Mouse (Mus musculus): ENCODE measurements at regions not wholly inside any gene's neighbourhood (a gene's known extent, or its start where the extent isn't known, plus 50 kb on each side); places are given as distances from the start of the nearest gene placed in this dataset.

DNA sequence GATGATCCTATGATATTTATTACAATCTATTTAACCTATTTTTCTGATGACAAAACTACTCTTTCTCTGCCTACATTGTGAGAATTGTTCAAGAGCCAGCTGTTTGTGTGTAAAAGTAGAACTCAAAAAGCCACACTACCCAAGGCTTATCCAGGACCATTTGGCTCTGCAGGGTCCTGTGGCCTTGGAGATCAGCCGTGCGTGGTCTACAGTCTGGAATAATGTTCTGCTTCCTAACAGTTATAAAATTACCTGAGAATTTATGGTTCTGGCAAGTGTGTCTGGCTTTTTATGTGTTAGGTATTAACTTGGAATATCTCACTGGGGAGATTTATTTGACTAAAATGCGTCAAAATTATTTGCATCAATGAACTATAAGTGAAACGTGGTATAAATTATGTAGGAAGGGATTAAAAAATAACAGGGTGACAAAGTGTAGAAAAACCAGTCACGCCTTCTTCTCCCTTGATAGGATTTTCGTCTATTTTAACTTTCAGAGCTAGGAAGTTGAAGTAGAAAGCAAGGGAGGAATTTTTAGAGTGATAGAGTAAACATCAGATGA, 1789.0 kb upstream of the Gm7489 start:
- no peak for DNase-seq (ENCODE audit: low spot score)

GRCm38 (mm10) chr15:52108761-52109160, 1775.9 kb upstream of the Gm7489 start:
- DNase-seq (ENCODE audit: low spot score) = no peak

DNA sequence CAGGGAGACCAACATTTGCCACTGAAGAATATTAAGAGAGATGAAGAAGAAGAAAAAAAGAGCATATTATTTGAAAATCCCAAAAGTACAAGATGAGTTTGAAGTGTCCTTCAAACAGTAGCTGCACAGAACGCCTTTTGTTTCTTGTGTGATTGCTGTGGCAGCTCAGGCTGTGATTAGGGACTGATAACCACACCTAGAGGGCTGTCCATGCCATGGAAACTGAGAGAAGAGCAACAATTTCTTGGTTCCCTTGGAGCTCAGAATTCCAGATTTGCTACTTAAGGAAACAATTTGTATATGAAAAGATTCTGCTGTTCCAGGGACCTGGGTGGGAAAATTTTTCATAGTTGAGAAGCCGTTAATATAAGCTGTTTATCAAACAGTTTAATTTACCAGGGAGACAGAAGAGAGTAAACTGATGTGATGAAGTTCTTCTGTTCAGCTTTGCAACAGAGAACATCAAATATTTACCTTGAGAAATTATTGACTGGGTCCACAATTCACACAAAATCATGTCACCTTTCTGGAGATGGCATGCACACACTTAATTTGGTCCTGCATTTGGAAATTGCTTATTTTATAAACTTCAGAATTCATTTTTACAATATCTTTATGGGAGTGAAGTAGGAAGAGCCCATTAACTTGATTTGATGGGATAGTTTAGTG, 1770.2 kb upstream of the Gm7489 start:
- DNase-seq (ENCODE audit: low spot score) = no peak

- DNase-seq (ENCODE audit: low spot score) = no peak
Measured at GRCm38 (mm10) chr15:52136693-52137092, 1748.0 kb upstream of the Gm7489 start.

DNA sequence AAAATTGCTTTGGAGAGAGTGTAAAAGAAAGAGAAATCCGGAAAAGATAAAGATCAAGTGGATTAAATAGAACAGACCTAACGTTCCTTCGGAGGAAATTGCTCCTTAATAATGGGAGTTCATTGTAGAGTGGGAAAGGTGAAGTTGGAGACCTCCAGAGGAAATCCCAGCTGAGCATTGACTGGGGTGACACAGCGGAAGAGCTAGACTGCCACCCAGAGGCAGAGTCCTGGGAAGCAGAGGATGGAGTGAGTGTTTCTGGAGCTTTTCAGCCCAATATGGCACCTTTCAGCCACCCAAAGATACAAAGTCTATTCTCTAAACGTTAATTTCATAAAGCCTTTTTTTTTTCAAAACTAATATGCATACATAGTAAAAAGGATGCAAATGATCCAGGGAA, 1731.3 kb upstream of the Gm7489 start:
- peak; percentile 55 for DNase-seq (ENCODE audit: low spot score)

DNA sequence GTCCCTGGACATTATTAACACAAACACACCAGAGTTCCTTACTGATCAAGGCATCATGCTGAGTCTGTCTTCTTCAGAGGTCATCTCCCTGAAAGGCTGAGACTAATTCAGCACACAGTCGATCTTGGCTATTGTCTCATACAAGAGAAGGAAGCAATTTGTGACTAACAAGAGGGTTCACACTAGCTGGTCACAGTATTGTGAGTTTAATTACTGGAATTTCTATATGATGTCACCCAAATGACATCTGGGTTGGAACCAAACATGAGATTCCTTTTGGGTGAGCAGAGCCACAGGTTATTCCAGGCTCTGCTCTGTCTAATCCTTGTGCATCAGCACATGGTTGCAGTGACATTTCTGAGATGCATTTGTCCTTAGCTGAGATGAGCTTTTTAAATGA, 1728.9 kb upstream of the Gm7489 start:
- DNase-seq (ENCODE audit: low spot score) = peak; percentile 10

- no peak for DNase-seq (ENCODE audit: low spot score)
Measured at GRCm38 (mm10) chr15:52156779-52157178, 1727.9 kb upstream of the Gm7489 start.

- peak; percentile 91 for DNase-seq (ENCODE audit: low spot score)
Measured at GRCm38 (mm10) chr15:52160181-52161088, 1724.3 kb upstream of the Gm7489 start.

DNA sequence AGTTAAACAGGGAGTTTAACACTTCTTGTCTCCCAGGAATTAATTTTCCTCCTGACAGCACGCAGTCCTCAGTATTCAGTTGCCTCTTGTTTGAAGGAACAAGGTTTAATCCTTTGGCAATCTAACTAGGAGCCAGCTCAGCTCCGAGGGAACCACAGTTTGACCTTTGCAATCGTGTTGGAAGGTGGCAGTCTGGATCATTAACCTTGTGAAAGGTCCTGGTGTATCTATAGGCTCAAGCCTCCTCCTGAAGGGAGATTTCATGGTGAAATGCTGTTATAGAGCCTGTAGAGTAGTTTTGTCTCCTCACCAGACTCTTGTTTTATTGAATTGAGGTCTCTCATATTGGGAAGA, 1723.6 kb upstream of the Gm7489 start:
- no peak for DNase-seq (ENCODE audit: low spot score)

GRCm38 (mm10) chr15:52161568-52162316, 1723.0 kb upstream of the Gm7489 start:
- DNase-seq (ENCODE audit: low spot score) = peak; percentile 74

DNA sequence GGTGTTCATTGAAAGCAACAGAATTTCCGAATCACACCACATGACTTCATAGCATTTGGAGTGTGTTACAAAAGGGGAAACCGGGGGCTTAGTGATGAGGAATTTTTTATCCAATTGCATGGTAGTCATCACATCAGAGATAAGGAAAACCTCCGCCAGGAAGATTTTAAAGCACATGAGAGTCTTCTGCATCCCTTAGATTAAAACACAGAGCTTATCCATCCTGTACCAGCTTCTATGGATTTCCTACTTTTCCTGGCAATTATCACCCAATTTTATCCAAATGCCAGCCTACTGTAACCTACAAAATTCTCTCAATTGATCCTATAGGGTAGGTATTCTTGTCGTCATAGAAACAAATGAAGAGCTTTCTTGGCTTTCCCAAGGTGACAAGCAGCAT, 1718.6 kb upstream of the Gm7489 start:
- DNase-seq (ENCODE audit: low spot score) = no peak

- peak; percentile 27 for DNase-seq (ENCODE audit: low spot score)
Measured at GRCm38 (mm10) chr15:52166595-52167443, 1717.9 kb upstream of the Gm7489 start.

DNA sequence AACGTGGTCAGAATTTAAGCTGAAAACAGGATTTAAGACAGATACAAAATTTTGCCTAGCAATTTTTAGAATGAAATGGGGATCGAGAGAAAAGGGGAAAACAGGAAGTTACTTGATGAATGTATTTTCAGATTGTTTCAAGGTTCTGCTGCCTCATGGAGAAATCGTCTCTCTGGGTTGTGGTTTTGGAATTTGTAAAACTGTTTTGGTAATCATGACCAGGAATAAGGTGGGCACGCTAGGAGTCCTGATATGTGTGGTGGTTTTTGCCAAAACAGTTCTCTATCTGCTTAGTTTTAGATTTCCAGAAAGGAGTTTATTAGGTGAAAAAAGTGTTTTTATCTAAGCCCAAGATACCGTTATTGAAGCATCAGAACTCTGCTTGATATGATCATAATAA, 1716.9 kb upstream of the Gm7489 start:
- no peak for DNase-seq (ENCODE audit: low spot score)

DNA sequence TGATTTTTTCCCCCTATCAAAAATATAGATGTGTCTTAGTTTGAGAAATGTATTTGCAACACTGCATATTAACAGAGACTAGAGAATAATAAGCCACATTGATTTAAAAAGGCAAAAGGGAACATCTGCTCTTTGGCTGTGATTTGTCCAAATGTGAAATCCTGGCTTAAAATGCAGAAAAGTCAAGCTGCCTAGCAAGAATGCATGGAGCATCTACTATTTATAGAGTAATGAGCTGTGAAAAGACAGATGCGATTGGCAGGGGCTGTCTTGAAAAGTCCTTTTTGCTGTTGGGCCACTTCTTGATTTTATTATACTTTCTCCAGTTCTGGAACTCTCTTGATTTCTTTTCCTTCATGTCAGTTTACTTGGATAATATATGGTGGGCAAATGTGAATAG, 1707.8 kb upstream of the Gm7489 start:
- DNase-seq (ENCODE audit: low spot score) = no peak

DNA sequence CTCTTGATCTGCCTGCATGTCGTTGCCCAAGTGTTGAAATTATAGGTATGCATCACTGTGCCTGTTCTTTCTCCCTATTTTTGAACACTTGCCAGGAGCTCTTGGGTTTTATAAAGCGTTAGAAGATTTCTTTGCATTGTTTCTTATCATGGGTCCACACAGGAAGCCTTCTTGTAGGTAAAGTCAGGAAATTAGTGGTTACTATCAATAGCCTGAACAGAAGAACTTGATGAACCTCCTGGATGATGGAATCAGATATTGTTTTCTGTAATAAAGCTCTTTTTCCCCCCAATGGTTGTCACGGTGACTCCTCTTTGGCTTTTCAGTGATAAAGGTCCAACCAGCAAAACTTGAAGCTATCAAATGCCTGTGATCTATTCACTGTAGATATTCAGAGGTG, 1706.0 kb upstream of the Gm7489 start:
- no peak for DNase-seq (ENCODE audit: low spot score)

- no peak for DNase-seq (ENCODE audit: low spot score)
Measured at GRCm38 (mm10) chr15:52179379-52179778, 1705.3 kb upstream of the Gm7489 start.

GRCm38 (mm10) chr15:52191176-52191575, 1693.5 kb upstream of the Gm7489 start:
- DNase-seq (ENCODE audit: low spot score) = no peak

- DNase-seq (ENCODE audit: low spot score) = no peak
Measured at GRCm38 (mm10) chr15:52207271-52207670, 1677.4 kb upstream of the Gm7489 start.

DNA sequence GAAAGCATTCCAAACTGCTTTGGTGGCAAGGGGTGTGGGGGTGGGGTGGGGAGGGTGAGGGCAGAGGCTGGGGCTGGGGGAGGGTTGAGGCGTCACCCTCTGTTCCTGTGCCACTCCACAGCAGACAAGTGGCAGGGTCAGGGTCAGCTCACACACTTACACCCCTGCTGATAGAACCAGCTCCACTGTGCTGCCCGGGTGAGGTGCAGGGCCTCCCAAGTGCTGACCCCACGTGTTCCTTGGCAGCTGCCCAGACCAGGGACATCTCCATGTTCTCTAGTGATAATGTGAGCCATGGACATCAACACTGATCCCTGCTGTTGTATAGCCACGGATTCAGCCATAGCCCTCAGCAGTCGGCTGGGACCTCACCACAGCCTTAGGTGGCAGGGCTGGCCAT, 1652.3 kb upstream of the Gm7489 start:
- DNase-seq (ENCODE audit: low spot score) = no peak

DNA sequence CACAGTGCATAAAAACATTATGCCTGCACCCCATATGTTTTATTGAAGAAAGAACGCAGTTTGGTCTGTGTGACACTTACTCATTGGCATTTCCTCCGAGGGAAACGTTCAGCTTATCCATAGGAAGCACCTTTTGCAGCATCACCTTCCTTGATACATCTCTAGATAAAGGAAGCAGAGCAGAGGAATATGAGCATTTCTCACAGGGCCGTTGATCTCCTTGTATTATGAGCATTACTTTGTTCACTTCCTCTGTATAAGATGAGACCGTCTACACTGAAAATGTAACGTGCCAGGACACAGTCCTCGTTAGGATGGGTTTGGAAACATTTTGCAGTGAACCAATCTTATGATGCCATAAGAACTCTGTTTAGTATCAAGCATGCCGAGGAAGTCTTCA, 1648.5 kb upstream of the Gm7489 start:
- DNase-seq (ENCODE audit: low spot score) = no peak

DNA sequence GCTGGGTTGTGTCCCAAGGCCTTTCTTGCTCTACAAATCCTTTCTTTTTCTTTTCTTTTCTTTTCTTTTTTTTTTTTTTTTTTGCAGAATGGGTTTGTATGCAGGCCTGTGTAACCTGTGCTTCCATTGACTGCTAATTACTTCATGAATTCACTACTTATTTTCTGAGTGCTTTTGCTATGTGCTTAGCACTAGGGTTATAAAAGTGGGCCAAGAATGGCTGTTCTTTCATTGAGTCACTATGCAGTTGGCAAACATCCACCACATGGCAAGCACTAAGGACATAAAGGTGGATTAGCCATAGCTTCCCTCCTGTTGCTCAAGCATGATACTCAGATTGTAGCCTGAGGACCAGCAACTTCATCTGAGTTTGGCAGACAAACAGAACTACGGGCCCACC, 1641.8 kb upstream of the Gm7489 start:
- no peak for DNase-seq (ENCODE audit: low spot score)

Measured in retina, embryonic 14.5 days (tissue).